Mouse (Mus musculus) hindbrain, postnatal 0 days (tissue): ENCODE measurements around the gene P2rx1. TPM values are rescaled to one million over a fixed set of nuclear protein-coding genes. Genes with fewer than 3 reads are reported as not detected.

Source experiments
- ATAC-seq: fragments of 200-750 bp; cut with Nextera tagmentation; 2 replicates; pipeline ENCODE4 v1.8.0; 2017; ENCODE audit warnings: mild to moderate bottlenecking, moderate TSS enrichment, moderate library complexity
- DNase-seq: peaks from one replicate; pipeline ENCODE4 v3.0.0-alpha.2; 2015; ENCODE audit warnings: low spot score
- H3K27ac ChIP-seq: fragments of 300-500 bp; sonication (generic); 2 replicates; pipeline ENCODE4 v1.5.1; 2014; ENCODE audit warnings: mild to moderate bottlenecking
- H3K27me3 ChIP-seq: fragments of 300-500 bp; sonication (generic); 2 replicates; pipeline ENCODE4 v1.6.1; 2014; ENCODE audit warnings: low read length, mixed read lengths; ENCODE audit not compliant: insufficient read depth
- H3K36me3 ChIP-seq: fragments of 300-500 bp; sonication (generic); 2 replicates; pipeline ENCODE4 v1.6.1; 2014; ENCODE audit warnings: low read length, mixed read lengths; ENCODE audit not compliant: insufficient read depth
- H3K4me1 ChIP-seq: fragments of 300-500 bp; sonication (generic); 2 replicates; pipeline ENCODE4 v1.6.1; 2014; ENCODE audit warnings: antibody characterized with exemption, low read length, mixed read lengths; ENCODE audit not compliant: insufficient read depth
- H3K4me2 ChIP-seq: fragments of 300-500 bp; sonication (generic); 2 replicates; pipeline ENCODE4 v1.6.1; 2014; ENCODE audit warnings: low read depth, mild to moderate bottlenecking, low read length, moderate library complexity, mixed read lengths
- H3K4me3 ChIP-seq: fragments of 300-500 bp; sonication (generic); 2 replicates; pipeline ENCODE4 v1.5.1; 2014; ENCODE audit warnings: low read length
- H3K9ac ChIP-seq: fragments of 300-500 bp; sonication (generic); replicated peaks from 2 replicates; pipeline ENCODE4 v1.6.1; 2014; ENCODE audit warnings: mild to moderate bottlenecking, low read length, moderate library complexity, mixed read lengths
- H3K9me3 ChIP-seq: fragments of 300-500 bp; sonication (generic); 2 replicates; pipeline ENCODE4 v1.6.1; 2016; ENCODE audit warnings: low read length, mixed read lengths
- CTCF ChIP-seq: IDR thresholded peaks from 2 replicates; pipeline ENCODE4 v1.5.1; 2016; ENCODE audit warnings: antibody characterized with exemption, control low read depth, low read depth
- WGBS: fragments of 180-500 bp; shearing (Covaris S2); extraction: QIAGEN DNeasy Blood & Tissue Kit; methylation state at CpG from one replicate; pipeline ENCODE4 v1.1.7; 2014; 5-methylcytosine and 5-hydroxymethylcytosine counted together
- polyA plus RNA-seq: library from polyadenylated mRNA; unstranded; fragments of >200 nt; fragmentation: Nextera tagmentation; extraction: Ambion mirVana; gene quantifications from 2 replicates; pipeline ENCODE4 v1.2.1, GENCODE M21; 2015
- total RNA-seq: library from RNA; depleted of rRNA; stranded (reverse); fragments of >200 nt; gene quantifications from 2 replicates; pipeline ENCODE4 v1.2.3, GENCODE M21; 2014

The P2rx1 gene
- total and polyA plus RNA-seq, 2 experiments from 2014 or later = 0.60 to 1.3 TPM

GRCm38 (mm10) chr11:73013981-73014380 is 15.1 kb downstream of the P2rx1 start:
- no peaks in the 10 kb centered on the region for H3K27me3 ChIP-seq
- TF ChIP-seq CTCF = no peak
- no peak overlapping the region for H3K4me2 ChIP-seq
- no peak overlapping the region for H3K4me3 ChIP-seq
- H3K36me3 ChIP-seq = no peaks in the 10 kb centered on the region
- H3K27ac ChIP-seq = no peak overlapping the region
- no peak overlapping the region for H3K9ac ChIP-seq
- ATAC-seq (no peak), DNase-seq (no peak)
- peaks cover 14% of the 10 kb centered on the region for H3K4me1 ChIP-seq
- 75% methylated on average over 5 of the region's 5 CpGs for WGBS
- H3K9me3 ChIP-seq = no peaks in the 10 kb centered on the region

- TF ChIP-seq CTCF = no peak
- Histone ChIP-seq H3K4me1 (peaks cover 18% of the 10 kb centered on the region), H3K36me3 (no peaks in the 10 kb centered on the region), H3K27me3 (no peaks in the 10 kb centered on the region), H3K4me2 (no peak overlapping the region), H3K9ac (no peak overlapping the region), H3K4me3 (no peak overlapping the region), H3K27ac (peak overlapping the region; percentile 65), H3K9me3 (no peaks in the 10 kb centered on the region)
- peak; percentile 31 for DNase-seq
- 67% methylated on average over 4 of the region's 4 CpGs for WGBS
- no peak for ATAC-seq
Observed at GRCm38 (mm10) chr11:73014831-73015344, 16.0 kb downstream of the P2rx1 start.

GRCm38 (mm10) chr11:73015391-73016102 is 16.6 kb downstream of the P2rx1 start:
- TF ChIP-seq CTCF = no peak
- H3K4me3 ChIP-seq = no peak overlapping the region
- DNase-seq (peak; percentile 69), ATAC-seq (no peak)
- no peaks in the 10 kb centered on the region for H3K36me3 ChIP-seq
- peak overlapping the region; percentile 65 for H3K27ac ChIP-seq
- WGBS = 43% methylated on average over 5 of the region's 5 CpGs
- no peak overlapping the region for H3K9ac ChIP-seq
- H3K4me2 ChIP-seq = no peak overlapping the region
- no peaks in the 10 kb centered on the region for H3K27me3 ChIP-seq
- H3K9me3 ChIP-seq = no peaks in the 10 kb centered on the region
- H3K4me1 ChIP-seq = peaks cover 22% of the 10 kb centered on the region

- no peak overlapping the region for H3K4me2 ChIP-seq
- WGBS = 47% methylated on average over 6 of the region's 6 CpGs
- H3K36me3 ChIP-seq = no peaks in the 10 kb centered on the region
- H3K27ac ChIP-seq = peak overlapping the region; percentile 65; the same call in 1 of the 2 replicates
- H3K4me1 ChIP-seq = peaks cover 22% of the 10 kb centered on the region
- H3K4me3 ChIP-seq = no peak overlapping the region
- H3K9me3 ChIP-seq = no peaks in the 10 kb centered on the region
- H3K27me3 ChIP-seq = no peaks in the 10 kb centered on the region
- no peak overlapping the region for H3K9ac ChIP-seq
- DNase-seq = no peak
- TF ChIP-seq CTCF = no peak
- no peak for ATAC-seq
Observed at GRCm38 (mm10) chr11:73016103-73016420, 17.2 kb downstream of the P2rx1 start.

GRCm38 (mm10) chr11:73018471-73019146 is 19.7 kb downstream of the P2rx1 start, which contains the start of gene Camkk1:
Gene Camkk1 (plus strand): TSS chr11:73019008.
- under 1% methylated on average over 56 of the region's 57 CpGs for WGBS

GRCm38 (mm10) chr11:73019147-73019795 is 20.4 kb downstream of the P2rx1 start:
- peaks cover 22% of the 10 kb centered on the region for H3K4me1 ChIP-seq
- peak overlapping the region; percentile 61 for H3K4me3 ChIP-seq
- WGBS = under 1% methylated on average over 46 of the region's 46 CpGs
- peak overlapping the region; percentile 64 for H3K9ac ChIP-seq
- H3K9me3 ChIP-seq = no peaks in the 10 kb centered on the region
- H3K36me3 ChIP-seq = no peaks in the 10 kb centered on the region
- H3K27me3 ChIP-seq = no peaks in the 10 kb centered on the region
- peak overlapping the region; percentile 88 for H3K4me2 ChIP-seq
- TF ChIP-seq CTCF = peak; percentile 34
- H3K27ac ChIP-seq = peak overlapping the region; percentile 64
- DNase-seq (peak; percentile 78), ATAC-seq (peak; percentile 74)

More at GRCm38 (mm10) chr11:73018471-73019146, 19.7 kb downstream of the P2rx1 start, which contains the start of gene Camkk1:
- Histone ChIP-seq H3K4me3 (peak within 1 kb of the TSS; percentile 61), H3K27ac (peak within 1 kb of the TSS; percentile 64), H3K4me2 (peak within 1 kb of the TSS; percentile 88), H3K36me3 (no peaks in the 10 kb centered on the region), H3K9ac (peak within 1 kb of the TSS; percentile 64), H3K9me3 (no peaks in the 10 kb centered on the region), H3K4me1 (peaks cover 22% of the 10 kb centered on the region), H3K27me3 (no peaks in the 10 kb centered on the region)
- DNase-seq (peak; percentile 97), ATAC-seq (peak; percentile 91)
- no peak for TF ChIP-seq CTCF
